Mouse (Mus musculus): ENCODE results near the gene Jazf1.
A peak's percentile ranks its signal among the peaks of the same experiment; 100 is the strongest.

Jazf1 gene

GRCm38 (mm10) chr6:52912143-52912918, 156.1 kb downstream of the Jazf1 start:
- DNase-seq (ENCODE audit: low read depth): no peak

GRCm38 (mm10) chr6:52906801-52907200, 161.6 kb downstream of the Jazf1 start:
- peak; percentile 25 for DNase-seq (ENCODE audit: low read depth)

- no peak for DNase-seq (ENCODE audit: low read depth)
Measured at GRCm38 (mm10) chr6:52905100-52905499, 163.3 kb downstream of the Jazf1 start.

GRCm38 (mm10) chr6:52903226-52903960, 165.0 kb downstream of the Jazf1 start:
- DNase-seq (ENCODE audit: low read depth): peak; percentile 32

GRCm38 (mm10) chr6:52899574-52900245, 168.7 kb downstream of the Jazf1 start:
- DNase-seq (ENCODE audit: low read depth): no peak

GRCm38 (mm10) chr6:52895075-52895474, 173.4 kb downstream of the Jazf1 start:
- DNase-seq (ENCODE audit: low read depth): no peak

- DNase-seq (ENCODE audit: low read depth): no peak
Measured at GRCm38 (mm10) chr6:52894501-52894823, 174.0 kb downstream of the Jazf1 start.

GRCm38 (mm10) chr6:52893811-52894500, 174.5 kb downstream of the Jazf1 start:
- peak; percentile 15 for DNase-seq (ENCODE audit: low read depth)

GRCm38 (mm10) chr6:52892978-52893377, 175.5 kb downstream of the Jazf1 start:
- DNase-seq (ENCODE audit: low read depth): no peak

GRCm38 (mm10) chr6:52887541-52888203, 180.8 kb downstream of the Jazf1 start:
- no peak for DNase-seq (ENCODE audit: low read depth)

- no peak for DNase-seq (ENCODE audit: low read depth)
Measured at GRCm38 (mm10) chr6:52883773-52884172, 184.7 kb downstream of the Jazf1 start.

GRCm38 (mm10) chr6:52877176-52877575, 191.3 kb downstream of the Jazf1 start:
- no peak for DNase-seq (ENCODE audit: low read depth)

GRCm38 (mm10) chr6:52871306-52871705, 197.1 kb downstream of the Jazf1 start:
- DNase-seq (ENCODE audit: low read depth): no peak

GRCm38 (mm10) chr6:52869252-52869651, 199.2 kb downstream of the Jazf1 start:
- no peak for DNase-seq (ENCODE audit: low read depth)

GRCm38 (mm10) chr6:52868352-52868751, 200.1 kb downstream of the Jazf1 start:
- DNase-seq (ENCODE audit: low read depth): no peak

GRCm38 (mm10) chr6:52861928-52862327, 206.5 kb downstream of the Jazf1 start:
- peak; percentile 77 for DNase-seq (ENCODE audit: low read depth)

- peak; percentile 50 for DNase-seq (ENCODE audit: low read depth)
Measured at GRCm38 (mm10) chr6:52861186-52861820, 207.1 kb downstream of the Jazf1 start.

- DNase-seq (ENCODE audit: low read depth): peak; percentile 37
Measured at GRCm38 (mm10) chr6:52860713-52861112, 207.7 kb downstream of the Jazf1 start.

GRCm38 (mm10) chr6:52858911-52859431, 209.5 kb downstream of the Jazf1 start:
- DNase-seq (ENCODE audit: low read depth): no peak

- no peak for DNase-seq (ENCODE audit: low read depth)
Measured at GRCm38 (mm10) chr6:52852404-52853107, 215.9 kb downstream of the Jazf1 start.

Data from NIH3T3 (cell line).